Mouse (Mus musculus): Measurements from ENCODE around the gene Garem2.
A peak's percentile ranks its signal among the peaks of the same experiment; 100 is the strongest.

Garem2 gene

DNA sequence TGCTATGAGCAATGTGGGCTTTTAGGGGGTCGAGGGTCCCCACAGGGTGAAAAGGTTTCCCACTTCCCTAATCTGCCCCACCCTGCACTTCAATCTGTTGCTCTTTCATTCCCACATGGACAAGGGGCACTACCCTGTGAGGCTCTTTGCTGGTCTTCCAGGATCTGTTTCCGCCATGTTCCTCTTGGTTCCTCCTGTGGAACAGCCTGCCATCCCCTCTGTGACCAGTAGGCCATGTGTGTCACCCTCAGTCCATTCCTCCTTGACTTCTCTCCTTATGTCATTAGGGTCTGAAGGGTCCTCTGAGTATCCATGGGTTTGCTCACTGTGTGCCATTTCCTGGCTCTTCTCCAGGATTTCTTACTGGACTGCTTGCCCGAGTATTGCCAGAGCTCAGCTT lies 6.8 kb downstream of the Garem2 start:
- no peak for DNase-seq (ENCODE audit: low spot score in 2 of 2)

DNA sequence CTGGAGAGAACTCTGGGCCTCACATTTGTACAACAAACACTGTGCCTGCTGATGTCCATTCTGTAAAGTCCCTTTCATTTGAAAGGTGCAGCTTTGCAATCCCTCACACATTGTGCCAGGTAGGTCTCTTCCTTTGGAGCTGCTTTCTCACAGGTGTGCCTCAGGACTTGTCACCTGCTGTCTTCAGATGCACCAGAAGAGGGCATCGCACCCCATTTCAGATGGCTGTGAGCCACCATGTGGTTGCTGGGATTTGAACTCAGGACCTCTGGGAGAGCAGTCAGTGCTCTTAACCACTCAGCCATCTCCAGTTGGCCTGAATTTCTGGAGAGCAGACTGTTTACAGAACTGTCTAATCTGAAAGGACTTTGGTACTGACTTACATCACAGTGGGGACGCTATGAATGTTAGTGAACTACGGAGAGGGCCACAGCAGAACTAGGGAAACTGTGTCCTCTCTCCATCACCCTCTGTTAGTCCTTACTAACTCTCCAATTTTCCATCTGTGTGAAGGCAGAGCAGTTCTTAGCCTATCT lies 7.6 kb downstream of the Garem2 start:
- DNase-seq (ENCODE audit: low spot score in 2 of 2): no peak

DNA sequence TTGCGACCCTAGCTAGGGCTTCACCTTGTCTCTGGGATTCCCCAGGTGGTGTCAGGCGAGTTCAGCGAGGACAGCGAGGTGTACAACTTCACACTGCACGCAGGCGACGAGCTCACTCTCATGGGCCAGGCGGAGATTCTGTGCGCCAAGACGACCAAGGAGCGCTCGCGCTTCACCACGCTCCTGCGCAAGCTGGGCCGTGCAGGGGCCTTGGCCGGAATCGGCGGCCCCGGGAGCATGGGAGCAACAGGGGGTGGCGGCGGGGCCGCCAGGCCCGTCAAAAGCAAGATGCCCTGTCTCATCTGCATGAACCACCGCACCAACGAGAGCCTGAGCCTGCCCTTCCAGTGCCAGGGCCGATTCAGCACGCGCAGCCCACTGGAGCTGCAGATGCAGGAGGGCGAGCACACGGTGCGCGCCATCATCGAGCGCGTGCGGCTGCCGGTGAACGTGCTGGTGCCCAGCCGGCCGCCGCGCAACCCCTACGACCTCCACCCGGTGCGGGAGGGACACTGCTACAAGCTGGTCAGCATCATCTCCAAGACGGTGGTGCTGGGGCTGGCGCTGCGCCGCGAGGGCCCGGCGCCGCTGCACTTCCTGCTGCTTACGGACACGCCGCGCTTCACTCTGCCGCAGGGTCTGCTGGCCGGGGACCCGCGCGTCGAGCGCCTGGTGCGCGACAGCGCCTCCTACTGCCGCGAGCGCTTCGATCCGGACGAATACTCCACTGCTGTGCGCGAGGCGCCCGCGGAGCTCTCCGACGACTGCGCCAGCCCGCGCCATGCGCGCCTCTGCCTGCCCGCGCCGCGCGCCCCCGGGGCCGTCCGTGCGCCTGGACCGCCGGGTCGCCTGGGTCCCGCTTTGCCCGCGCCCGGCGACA lies 9.2 kb downstream of the Garem2 start:
- peak in 1 of 2 experiments; percentile 36 for DNase-seq (ENCODE audit: low spot score in 2 of 2)

DNA sequence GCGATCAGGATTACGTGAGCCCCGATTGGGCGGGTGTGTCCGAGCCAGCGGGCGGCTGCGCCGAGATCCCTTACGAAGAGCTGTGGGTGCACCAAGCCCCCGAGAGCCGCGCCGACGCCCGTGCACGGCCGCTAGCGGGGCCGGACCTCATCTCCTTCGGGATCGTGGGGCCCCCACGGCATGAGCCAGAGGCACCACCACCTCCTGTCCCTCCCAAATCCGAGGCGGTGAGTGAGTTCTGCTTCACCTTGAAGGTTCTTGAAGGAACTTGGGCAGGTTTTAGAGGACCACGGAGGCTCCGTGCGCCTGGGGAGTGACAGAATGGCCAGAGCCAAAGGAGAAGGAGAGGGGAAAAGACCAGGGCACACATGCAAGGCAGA lies 9.8 kb downstream of the Garem2 start:
- no peak for DNase-seq (ENCODE audit: low spot score in 2 of 2)

DNA sequence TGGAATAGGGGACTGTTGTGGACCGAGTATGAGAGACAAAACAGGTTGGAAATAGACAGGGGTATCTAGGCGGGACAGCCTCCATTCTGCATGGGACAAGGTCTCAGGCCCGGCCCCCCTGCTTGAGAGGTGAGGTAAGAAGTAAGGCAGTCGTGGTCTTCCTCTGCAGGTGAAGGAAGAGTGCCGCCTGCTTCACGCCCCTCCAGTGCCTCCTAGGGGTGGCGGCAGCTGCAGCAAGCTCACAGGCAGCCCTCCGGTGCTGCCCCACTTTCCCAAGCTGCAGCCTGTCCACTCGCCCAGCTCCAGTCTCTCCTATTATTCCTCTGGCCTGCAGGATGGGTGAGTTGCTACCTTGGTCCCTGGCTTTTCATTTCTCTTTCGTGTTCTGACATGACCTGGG lies 10.8 kb downstream of the Garem2 start:
- no peak for DNase-seq (ENCODE audit: low spot score in 2 of 2)

DNA sequence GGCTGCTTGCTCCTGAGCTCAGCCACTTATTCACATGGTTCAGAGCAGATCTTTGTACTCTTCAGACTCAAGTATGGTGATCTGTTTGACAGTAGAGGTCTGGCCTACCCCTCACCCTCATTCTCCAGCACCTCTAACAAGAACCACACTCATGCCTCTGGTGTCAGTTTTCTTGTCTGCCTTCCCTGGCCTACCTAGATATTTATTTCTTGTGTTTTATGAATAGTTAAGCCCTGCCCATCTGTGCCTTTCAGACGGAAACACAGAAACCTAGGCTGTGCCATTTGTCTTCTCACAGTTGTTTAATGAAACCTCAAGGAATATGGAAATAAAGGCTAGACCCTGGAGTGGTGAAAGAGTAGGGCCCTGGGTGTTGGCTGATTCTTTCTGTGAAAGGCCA lies 13.1 kb downstream of the Garem2 start:
- no peak for DNase-seq (ENCODE audit: low spot score in 2 of 2)

DNA sequence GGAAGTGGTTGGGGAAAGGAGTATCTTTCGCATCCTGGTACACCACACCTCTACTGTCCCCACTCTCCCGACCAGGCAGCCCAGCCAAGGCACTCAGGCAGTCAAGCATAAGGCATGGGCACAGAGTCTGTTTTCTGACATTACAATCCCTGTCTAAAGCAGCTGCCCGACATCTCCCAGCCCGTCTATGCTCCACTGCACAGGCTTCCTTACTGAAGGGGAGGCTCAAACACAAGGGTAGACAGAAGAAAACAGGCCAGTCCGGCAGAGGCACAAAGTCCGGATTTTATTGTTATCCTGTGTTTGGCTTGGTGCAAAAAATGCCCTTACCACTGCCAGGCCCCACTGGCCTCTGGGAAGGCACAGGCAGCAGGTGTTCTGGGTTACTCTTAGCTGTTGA lies 14.2 kb downstream of the Garem2 start:
- no peak for DNase-seq (ENCODE audit: low spot score in 2 of 2)

DNA sequence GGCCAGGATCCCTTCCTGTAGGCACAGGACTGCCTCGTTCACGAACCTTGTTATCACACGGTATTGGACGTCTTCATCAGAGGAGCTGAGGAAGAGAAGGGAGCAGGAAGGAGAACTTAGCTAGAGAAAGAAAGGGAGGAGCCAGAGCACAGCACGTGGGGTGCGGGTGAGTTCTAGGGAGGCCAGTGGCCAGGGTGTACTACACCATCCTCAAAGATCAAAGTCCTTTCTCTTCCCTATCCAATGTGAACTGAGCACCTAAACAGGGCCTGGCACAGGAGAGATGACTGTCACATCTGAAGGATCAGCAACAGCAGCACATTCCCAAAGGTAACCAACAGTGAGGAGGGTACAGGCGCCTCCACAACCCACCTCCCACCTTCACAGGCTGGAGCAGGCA lies 15.1 kb downstream of the Garem2 start:
- DNase-seq (ENCODE audit: low spot score in 2 of 2): no peak

DNA sequence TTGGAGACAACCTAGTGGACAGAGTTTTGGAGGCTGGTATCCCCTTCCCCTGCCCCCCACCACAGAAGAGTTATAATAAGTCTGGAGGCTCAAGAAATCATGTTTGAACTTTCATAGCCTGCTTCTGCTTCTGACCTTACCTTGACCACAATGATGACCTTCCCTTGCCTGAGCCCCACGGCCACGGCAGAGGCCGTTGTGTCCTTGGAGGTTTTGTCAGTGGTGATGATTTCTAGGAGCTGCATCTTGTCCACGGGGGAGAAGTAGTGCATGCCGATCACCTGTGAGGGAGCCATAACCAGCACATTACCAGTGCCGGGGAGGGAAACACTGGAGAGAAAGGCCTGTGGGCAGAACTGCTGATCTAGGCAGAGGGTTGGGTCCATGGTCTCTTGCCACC lies 17.5 kb downstream of the Garem2 start:
- DNase-seq (ENCODE audit: low spot score in 2 of 2): no peak

DNA sequence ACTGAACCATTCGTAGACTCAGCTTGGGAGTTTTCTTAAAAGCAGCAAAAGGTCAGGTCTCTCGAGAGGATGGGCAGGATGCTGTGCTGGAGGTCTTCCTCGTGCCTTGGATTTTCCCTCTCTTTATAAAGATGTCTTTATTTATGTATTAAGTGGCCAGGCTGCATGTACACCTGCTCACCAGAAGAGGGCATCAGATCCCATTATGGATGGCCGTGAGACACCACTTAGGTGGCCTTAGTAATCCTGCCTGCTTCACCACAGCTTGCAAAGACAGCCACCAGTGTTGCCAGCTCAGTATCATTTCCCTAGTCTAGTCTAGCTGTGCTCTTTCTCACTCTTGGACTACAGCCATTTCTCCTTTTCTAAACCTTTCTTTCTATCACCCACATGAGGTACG lies 20.6 kb downstream of the Garem2 start:
- peak in 1 of 2 experiments; percentile 22 for DNase-seq (ENCODE audit: low spot score in 2 of 2)

DNA sequence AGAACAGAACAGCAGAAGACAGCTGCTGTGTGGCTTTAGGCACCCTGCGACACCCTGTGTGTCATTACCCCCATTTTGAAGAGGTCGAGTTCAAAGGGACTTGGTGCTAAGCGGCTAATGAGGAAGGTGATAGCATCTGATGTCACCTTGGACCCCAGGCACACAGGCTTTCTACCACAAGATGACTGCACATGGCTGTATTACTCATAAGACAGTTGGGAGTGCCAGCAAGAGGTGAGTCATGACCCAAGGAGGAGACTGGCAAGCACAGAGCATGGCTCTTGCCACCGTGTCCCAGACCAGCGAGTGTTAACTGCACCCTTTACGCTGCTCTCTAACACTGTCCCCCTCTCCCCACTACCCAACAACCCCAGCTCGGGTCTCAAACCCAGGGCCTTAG lies 21.8 kb downstream of the Garem2 start:
- DNase-seq (ENCODE audit: low spot score in 2 of 2): no peak

DNA sequence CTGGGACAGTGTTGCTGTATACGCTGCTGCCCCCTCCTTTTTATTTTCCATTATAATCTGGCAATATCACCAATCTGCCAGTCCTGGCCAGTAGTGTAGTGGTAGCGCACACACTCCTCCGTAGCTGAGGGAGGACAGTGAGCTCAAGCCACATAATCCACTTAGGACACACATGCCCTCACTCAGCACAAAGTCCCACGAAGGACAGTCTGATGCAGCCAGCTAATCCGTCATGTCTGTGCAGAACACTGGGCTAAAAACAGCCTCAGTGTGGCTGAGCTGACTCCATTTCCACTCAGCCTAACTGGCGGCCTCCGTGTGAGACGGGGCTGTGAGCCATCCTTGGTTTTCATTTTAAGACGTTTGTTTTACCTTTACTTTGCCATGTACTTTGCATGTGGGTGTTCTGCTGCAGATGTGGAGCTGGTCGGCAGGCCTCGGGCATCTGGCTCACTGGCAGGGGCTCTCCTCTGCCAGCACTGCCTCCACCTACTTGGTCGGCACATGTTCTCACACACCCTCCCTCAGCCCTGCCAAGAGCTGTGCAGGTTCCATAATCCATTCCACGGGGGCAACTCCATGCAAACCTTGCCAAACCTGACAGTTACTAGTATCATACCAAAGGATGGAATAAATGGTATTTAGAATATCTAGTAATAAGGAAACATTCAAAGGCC lies 23.1 kb downstream of the Garem2 start:
- no peak for DNase-seq (ENCODE audit: low spot score in 2 of 2)

DNA sequence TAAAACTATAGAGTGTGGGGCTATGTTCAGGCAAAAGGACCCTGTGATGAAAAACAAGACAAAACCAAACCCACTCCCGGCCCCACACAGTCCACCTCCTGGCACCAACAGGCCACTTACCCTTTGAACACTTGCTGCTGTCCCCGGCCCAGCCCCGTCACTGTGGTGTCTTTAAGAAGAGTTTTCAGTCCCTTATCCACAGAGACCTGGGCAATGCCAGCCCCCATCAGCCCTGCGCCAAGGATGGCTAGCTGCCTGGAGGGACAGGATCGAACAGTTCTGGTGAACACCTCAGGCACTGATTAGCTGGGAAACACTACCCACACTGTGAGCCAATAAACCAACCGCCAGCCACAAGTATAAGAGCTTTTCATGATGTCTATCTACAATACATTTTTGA lies 23.7 kb downstream of the Garem2 start:
- no peak for DNase-seq (ENCODE audit: low spot score in 2 of 2)

DNA sequence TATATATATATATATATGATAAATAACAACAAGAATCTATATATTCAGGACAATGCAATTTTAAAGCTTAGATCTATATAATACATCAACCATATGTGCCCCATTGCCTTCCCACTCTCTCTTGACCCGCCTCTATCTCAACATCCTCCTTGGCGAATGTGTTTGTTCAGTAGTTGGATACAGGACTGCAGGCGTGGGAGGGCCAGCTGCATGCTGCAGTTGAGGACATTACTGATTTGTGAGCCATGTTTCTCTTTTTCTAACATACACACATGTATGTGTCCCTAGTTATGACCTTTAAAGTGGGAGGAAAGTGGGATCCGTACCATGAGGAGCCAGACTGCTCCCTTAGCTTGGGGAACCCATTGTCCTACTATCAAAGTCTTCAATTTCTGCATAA lies 26.3 kb downstream of the Garem2 start:
- DNase-seq (ENCODE audit: low spot score in 2 of 2): no peak

DNA sequence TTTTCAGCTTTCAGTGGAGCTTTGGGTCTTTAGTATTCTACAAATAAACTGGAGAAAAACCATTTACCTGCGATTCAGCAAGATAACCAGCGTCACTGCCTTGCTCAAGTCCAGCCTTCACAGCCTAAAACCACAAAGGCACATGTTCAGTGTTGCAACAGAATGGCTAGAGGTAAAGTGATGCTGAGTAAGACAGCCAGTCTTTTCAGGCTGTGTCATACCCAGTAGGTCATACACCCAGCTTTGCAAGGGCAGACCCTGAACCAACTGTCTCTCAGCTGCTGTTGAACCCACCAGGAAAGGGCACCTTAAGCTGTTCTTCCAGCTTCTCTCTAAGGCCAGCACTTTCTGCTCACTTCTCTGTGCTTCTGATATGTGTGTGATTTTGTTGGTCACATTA lies 27.2 kb downstream of the Garem2 start:
- no peak for DNase-seq (ENCODE audit: low spot score in 2 of 2)

DNA sequence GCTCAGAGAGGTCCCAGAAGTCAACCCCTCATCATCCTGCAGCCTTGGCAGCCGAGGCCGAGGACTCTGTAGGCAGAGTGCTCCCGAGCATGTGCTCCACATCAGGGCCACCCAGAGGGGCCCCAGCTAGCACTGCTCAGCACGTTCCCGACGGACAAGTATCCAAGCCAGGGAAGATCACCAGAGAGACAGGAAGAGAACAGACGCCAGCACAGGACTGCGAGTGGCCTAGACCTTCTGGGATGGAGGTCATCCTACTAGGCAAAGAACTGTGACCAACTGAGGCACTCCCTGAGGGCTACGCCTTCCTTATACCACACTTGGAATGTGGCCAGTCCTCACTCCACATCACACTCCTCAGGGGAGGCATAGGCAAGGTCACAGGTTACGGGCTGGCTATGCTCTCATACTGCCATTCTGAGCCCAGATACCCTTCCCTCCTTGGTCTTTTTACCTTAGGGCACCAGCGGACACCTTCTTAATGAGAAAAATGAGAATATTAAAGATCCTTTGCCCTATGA lies 30.8 kb downstream of the Garem2 start:
- DNase-seq (ENCODE audit: low spot score in 2 of 2): no peak

DNA sequence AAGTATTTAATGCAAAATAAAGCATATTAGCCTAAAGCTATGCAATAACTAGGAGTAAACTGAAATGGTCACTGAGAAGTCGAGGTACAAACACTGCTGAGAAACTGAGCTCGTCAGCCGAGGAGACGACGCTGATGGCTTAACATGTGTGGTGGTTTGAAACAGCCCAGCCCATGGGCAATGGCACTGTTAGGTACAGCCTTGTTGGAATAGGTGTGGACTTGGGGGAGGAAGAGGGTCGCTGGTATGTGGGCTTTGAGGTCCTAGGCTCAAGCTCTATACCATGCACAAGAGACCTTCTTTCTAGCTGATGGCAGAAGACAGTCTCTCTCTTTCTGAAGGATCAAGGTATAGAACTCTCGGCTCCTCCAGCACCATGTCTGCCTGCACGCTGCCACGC lies 32.3 kb downstream of the Garem2 start:
- DNase-seq (ENCODE audit: low spot score in 2 of 2): no peak

DNA sequence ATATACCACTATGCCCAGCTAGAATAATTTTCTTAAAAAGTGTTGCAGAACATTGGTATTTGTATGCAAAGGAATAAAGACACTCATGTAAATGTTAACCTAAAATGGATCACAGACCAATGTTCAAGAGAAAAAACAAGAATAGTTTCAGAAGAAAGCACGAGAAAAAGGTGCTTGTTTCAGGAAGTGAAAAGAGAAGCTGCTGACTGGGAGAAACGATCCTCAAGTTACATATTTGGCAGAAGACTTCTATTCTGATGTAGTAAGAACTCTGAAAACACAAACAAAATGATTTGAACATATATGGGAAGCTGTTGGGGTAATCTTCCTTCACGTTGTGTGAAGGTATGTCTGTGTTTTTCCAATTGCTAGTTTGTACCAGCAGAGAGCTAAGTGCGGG lies 33.2 kb downstream of the Garem2 start:
- DNase-seq (ENCODE audit: low spot score in 2 of 2): no peak

DNA sequence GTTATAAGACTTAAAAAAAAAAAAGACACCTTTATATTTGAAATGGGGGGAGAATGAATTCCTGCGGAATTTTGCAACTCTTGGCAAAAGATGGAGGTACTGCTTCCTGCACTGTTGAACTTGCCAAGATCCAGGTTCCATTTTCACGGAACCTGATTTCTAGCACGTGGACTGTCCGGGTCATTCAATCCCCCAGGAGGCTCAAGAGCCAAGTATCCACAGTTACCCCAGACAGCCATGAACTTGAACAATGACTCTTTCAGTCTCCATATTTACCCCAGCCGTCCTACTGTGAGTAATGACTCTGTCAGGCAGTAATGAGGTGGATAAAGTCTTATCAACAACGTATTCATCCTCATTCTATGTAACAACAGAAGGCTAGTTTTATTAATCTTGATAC lies 41.6 kb downstream of the Garem2 start:
- no peak for DNase-seq (ENCODE audit: low spot score in 2 of 2)

DNA sequence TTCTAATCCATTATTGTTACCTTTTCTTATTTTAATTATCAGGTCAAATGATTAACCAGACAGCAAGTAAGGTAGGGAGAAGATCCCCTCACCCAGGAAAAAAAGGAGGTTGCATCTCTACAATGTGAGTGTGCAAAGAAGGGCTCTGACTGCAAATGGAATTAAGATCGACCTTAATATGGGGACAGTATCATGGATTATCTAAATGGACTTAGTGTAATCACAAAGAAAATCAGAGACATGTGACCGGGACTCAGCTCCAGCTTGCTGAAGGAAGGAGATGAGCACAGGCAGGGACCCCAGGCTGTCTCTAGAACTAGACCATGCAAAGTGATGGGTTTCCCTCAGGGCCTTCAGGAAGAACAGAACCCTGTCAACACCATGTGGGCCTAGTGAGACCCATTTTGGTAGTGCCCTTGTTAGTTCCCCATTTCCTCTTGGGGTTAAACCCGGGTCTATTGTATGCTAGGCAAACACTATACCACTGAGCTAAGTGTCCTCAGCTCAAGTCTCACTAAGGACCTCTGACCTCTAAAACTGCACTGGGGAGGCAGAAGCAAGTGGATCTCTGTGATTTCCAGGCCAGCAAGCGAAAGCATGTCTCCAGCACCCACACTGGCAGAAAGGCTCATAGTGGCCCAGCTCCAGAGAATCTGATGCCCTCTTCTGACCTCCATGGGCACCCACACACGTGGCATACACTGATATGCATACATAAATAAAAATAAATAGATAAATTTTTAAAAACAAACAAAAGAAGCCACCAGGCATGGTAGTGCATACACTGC lies 43.4 kb downstream of the Garem2 start:
- no peak for DNase-seq (ENCODE audit: low spot score in 2 of 2)

DNA sequence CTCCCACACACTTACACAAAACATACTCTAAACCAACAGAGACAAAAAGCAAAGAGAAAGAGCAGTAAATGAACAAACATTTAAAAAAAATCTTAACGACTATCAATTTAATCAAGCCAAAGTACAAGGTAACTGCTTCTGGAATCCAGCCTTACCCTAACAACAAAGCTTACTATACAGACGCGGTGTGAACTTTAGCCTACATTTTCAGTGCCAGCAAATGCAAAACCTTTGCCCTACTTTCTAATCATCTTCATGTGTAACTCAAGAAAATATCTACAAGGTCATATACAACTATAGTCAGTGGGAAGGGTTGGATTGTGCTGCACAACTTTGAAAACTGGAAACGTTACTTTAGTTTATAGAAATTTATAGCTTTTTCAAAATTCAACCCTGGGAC lies 47.0 kb downstream of the Garem2 start:
- no peak for DNase-seq (ENCODE audit: low spot score in 2 of 2)

DNA sequence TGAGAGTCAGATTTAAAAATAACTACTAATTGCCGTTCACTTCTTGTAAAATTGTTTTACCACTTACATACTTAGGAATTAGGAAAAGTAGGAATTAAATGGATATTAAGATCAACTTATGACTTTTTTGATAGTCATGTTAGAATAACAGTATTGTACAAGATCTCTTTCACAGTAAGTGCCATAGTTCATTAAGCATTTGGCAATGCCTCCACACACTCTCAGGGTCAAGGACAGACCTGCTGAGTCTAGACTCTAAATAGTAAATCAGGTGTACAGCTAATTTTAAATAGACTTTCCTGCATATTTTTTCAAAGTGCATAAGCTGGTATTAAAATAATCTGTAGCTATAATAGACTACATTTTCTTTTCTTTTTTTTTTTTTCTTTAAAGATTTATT lies 47.5 kb downstream of the Garem2 start:
- no peak for DNase-seq (ENCODE audit: low spot score in 2 of 2)

Data from natural killer cell, adult 2 months (primary cell).